Mouse (Mus musculus): ENCODE data around the gene Ublcp1.

The Ublcp1 gene

GRCm38 (mm10) chr11:44414605-44415004 is 55.7 kb downstream of the Ublcp1 start:
- DNase-seq = no peak

GRCm38 (mm10) chr11:44413371-44413770 is 56.9 kb downstream of the Ublcp1 start:
- no peak for DNase-seq

GRCm38 (mm10) chr11:44412276-44412675 is 58.0 kb downstream of the Ublcp1 start:
- DNase-seq = peak; percentile 13

- DNase-seq = no peak
Measured at GRCm38 (mm10) chr11:44410413-44410812, 59.9 kb downstream of the Ublcp1 start.

- no peak for DNase-seq
Measured at GRCm38 (mm10) chr11:44408626-44409025, 61.7 kb downstream of the Ublcp1 start.

GRCm38 (mm10) chr11:44406457-44406856 is 63.8 kb downstream of the Ublcp1 start:
- no peak for DNase-seq

GRCm38 (mm10) chr11:44405961-44406360 is 64.3 kb downstream of the Ublcp1 start:
- DNase-seq = no peak

GRCm38 (mm10) chr11:44405113-44405512 is 65.2 kb downstream of the Ublcp1 start:
- DNase-seq = no peak

Measured in kidney, adult 18-20 months (tissue).